Mouse (Mus musculus): ENCODE measurements around the gene Fbxw26.

GRCm38 (mm10) chr9:109795221-109795620 lies 49.3 kb upstream of the Fbxw26 start:
- TF ChIP-seq CTCF (IDR thresholded peaks at IDR 0.05; ENCODE audit: insufficient read depth, low read length) (no peak), POLR2A (IDR thresholded peaks at IDR 0.05; ENCODE audit: borderline replicate concordance, extremely low read depth, low read depth, low read length) (no peak)
